Mouse (Mus musculus) midbrain, embryonic 11.5 days (tissue): ENCODE measurements around the gene 2700049A03Rik. TPM values are rescaled to one million over a fixed set of nuclear protein-coding genes. Genes with fewer than 3 reads are reported as not detected.

Source experiments
- ATAC-seq: fragments of 200-750 bp; cut with Nextera tagmentation; 2 replicates; pipeline ENCODE4 v1.8.0; 2017; ENCODE audit warnings: moderate TSS enrichment, moderate library complexity; ENCODE audit not compliant: low FRiP score
- DNase-seq: peaks from one replicate; pipeline ENCODE4 v3.0.0; 2015; ENCODE audit warnings: low spot score; ENCODE audit errors: missing footprints
- H3K27ac ChIP-seq: fragments of 300-500 bp; sonication (generic); 2 replicates; pipeline ENCODE4 v1.5.1; 2014; ENCODE audit warnings: low read depth, low read length
- H3K27me3 ChIP-seq: fragments of 300-500 bp; sonication (generic); 2 replicates; pipeline ENCODE4 v1.6.1; 2014; ENCODE audit warnings: mild to moderate bottlenecking, low read length, moderate library complexity, mixed read lengths; ENCODE audit not compliant: control insufficient read depth, insufficient read depth
- H3K36me3 ChIP-seq: fragments of 300-500 bp; sonication (generic); 2 replicates; pipeline ENCODE4 v1.6.1; 2014; ENCODE audit warnings: mild to moderate bottlenecking, low read length, moderate library complexity, mixed read lengths; ENCODE audit not compliant: control insufficient read depth, insufficient read depth
- H3K4me1 ChIP-seq: fragments of 300-500 bp; sonication (generic); 2 replicates; pipeline ENCODE4 v1.6.1; 2014; ENCODE audit warnings: low read length; ENCODE audit not compliant: control insufficient read depth, insufficient read depth
- H3K4me2 ChIP-seq: fragments of 300-500 bp; sonication (generic); 2 replicates; pipeline ENCODE4 v1.6.1; 2014; ENCODE audit warnings: mild to moderate bottlenecking, moderate library complexity
- H3K4me3 ChIP-seq: fragments of 300-500 bp; sonication (generic); 2 replicates; pipeline ENCODE4 v1.5.1; 2014; ENCODE audit warnings: low read depth, low read length
- H3K9ac ChIP-seq: fragments of 300-500 bp; sonication (generic); 2 replicates; pipeline ENCODE4 v1.6.1; 2014; ENCODE audit warnings: low read length
- H3K9me3 ChIP-seq: fragments of 300-500 bp; sonication (generic); 2 replicates; pipeline ENCODE4 v1.6.1; 2016; ENCODE audit warnings: low read length; ENCODE audit not compliant: control insufficient read depth
- WGBS: fragments of 180-500 bp; shearing (Covaris S2); extraction: QIAGEN DNeasy Blood & Tissue Kit; methylation state at CpG from one replicate; pipeline ENCODE4 v1.1.7; 2014; 5-methylcytosine and 5-hydroxymethylcytosine counted together
- polyA plus RNA-seq: library from polyadenylated mRNA; unstranded; fragments of >200 nt; fragmentation: Nextera tagmentation; extraction: Ambion mirVana; gene quantifications from 2 replicates; pipeline ENCODE4 v1.2.1, GENCODE M21; 2014

2700049A03Rik gene
- polyA plus RNA-seq, 1 experiment from 2014 or later: 20.6 TPM

DNA sequence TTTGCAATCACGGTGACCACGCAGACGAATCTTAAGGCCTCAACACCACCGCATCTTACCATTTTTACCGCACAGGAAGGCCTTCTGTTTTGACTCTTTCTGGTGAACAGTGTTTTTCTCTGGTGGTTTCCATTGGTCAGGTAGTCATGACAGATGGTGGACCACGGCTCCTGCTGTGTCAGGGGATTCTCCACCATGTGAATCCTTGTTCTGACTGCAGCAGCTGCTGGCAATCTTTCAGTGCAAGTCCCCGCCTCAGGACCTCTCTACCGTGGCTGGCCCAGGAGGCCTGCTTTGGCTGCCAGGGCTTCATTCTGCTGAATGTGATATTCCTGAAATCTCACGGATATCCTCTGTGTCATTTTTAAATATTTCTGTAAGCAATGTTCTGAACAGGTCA, 13.4 kb upstream of the 2700049A03Rik start:
- Histone ChIP-seq H3K27ac (no peak overlapping the region), H3K4me2 (no peak overlapping the region), H3K9ac (no peak overlapping the region), H3K27me3 (no peaks in the 10 kb centered on the region), H3K9me3 (no peaks in the 10 kb centered on the region), H3K36me3 (no peaks in the 10 kb centered on the region; the same call in 1 of the 2 replicates), H3K4me3 (no peak overlapping the region), H3K4me1 (no peaks in the 10 kb centered on the region)
- ATAC-seq: no peak
- DNase-seq: no peak
- WGBS: 93% methylated on average over 9 of the region's 9 CpGs

DNA sequence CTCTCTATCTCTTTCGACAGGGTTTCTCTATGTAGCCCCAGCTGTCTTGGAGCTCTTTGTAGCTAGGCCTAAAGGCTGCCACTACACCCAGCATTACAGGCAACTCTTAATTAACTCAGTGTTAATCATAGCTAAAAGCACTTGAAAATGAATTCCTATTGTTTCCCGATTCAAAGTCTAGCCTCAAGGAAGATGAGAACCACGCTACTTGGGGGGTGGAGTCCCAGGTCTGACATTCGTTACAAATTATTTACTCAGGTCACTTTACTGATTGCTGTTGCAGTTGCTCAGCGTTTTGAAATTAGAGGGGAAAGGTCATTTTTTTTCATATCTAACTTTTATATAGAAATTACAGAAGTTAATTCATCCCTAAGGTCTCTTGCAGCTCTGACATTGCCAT, 1.1 kb upstream of the 2700049A03Rik start:
- DNase-seq (no peak), ATAC-seq (no peak)
- 46% methylated on average over 5 of the region's 5 CpGs for WGBS
- Histone ChIP-seq H3K27me3 (no peaks in the 10 kb centered on the region), H3K27ac (no peak overlapping the region), H3K9me3 (no peaks in the 10 kb centered on the region), H3K36me3 (peaks cover 6% of the 10 kb centered on the region; the same call in 1 of the 2 replicates), H3K4me3 (peak overlapping the region; percentile 74), H3K4me1 (peaks cover 14% of the 10 kb centered on the region), H3K9ac (no peak overlapping the region; the same call in 1 of the 2 replicates), H3K4me2 (peak overlapping the region; percentile 91)

DNA sequence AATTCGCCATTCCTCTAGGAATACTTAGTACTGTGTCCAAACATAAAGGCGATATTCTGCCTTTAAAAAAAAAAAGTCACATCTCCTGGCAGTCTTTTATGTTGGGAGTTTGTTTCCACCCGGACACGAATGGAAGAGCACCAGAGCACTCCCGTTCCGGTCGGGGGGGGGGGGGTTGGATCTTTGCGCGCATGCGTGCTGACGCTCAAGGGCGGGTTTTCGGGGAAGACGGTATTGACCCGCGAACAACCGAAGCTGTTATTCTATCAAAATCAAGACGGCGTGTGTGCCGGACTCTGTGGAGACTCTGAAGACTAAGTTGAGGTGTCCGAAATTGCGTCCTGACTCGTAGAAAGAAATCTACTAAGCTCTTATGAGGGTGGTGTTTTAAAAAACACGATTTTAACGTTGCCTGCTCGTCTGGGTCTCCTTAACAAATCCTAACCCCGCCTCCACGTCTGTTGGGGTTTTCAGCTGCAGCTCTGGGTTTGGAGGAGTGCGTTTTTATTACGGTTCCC, 385 bp downstream of the 2700049A03Rik start:
- DNase-seq (peak; percentile 99), ATAC-seq (peak; percentile 85)
- H3K27ac ChIP-seq: peak overlapping the region; percentile 47; the same call in 1 of the 2 replicates
- peak overlapping the region; percentile 65 for H3K9ac ChIP-seq
- H3K4me2 ChIP-seq: peak overlapping the region; percentile 91
- H3K36me3 ChIP-seq: peaks cover 11% of the 10 kb centered on the region
- H3K9me3 ChIP-seq: no peaks in the 10 kb centered on the region
- H3K4me1 ChIP-seq: peaks cover 14% of the 10 kb centered on the region
- H3K27me3 ChIP-seq: no peaks in the 10 kb centered on the region
- WGBS: under 1% methylated on average over 30 of the region's 30 CpGs
- H3K4me3 ChIP-seq: peak overlapping the region; percentile 74

DNA sequence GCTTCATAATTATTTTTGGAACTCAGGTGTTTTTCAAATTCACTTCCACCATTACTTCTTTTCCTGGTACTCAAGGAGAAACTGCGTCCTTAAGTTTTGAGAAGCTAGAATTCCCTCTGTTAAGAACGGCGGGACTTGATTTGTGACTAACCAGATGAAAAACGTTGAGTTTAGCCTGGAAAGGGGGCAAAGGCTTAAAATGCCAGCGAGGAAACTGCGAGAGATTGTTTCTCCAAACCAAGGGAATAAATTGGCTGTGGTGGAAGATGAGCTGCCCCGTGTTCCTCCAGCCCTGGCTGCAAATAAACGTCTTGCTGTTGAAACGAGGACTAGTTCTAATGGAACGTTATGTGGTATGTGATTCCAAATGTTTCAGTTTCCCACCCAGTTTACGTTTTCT, 1.0 kb downstream of the 2700049A03Rik start:
- peaks cover 13% of the 10 kb centered on the region for H3K36me3 ChIP-seq
- no peaks in the 10 kb centered on the region for H3K9me3 ChIP-seq
- DNase-seq (peak; percentile 89), ATAC-seq (no peak)
- peak overlapping the region; percentile 65 for H3K9ac ChIP-seq
- H3K4me1 ChIP-seq: peaks cover 14% of the 10 kb centered on the region
- no peaks in the 10 kb centered on the region for H3K27me3 ChIP-seq
- H3K27ac ChIP-seq: no peak overlapping the region
- peak overlapping the region; percentile 74 for H3K4me3 ChIP-seq
- 10% methylated on average over 11 of the region's 11 CpGs for WGBS
- peak overlapping the region; percentile 91 for H3K4me2 ChIP-seq

DNA sequence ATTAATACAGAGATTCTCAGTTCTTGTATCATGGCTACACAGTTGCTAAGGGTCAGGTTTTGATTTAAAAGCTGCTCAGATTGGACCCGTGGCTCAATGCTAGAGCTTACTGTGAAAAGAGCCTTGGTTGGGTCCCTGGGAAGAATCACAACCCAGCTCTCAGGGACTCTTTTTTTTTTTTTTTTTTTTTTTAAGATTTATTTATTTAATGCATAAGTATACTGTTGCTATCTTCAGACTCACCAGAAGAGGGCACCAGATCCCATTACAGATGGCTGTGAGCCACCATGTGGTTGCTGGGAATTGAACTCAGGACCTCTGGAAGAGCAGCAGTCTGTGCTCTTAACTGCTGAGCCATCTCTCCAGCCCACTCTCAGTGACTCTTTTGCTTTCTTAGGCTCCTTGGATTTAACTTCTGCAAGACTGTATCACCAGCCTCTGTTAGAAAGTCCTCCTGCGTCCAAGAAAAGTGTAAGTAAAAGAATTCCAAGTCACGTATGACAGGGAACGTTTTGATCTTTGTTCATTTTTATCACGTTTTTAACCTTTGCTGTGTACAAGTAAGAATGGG, 2.7 kb downstream of the 2700049A03Rik start:
- Histone ChIP-seq H3K27ac (no peak overlapping the region), H3K27me3 (no peaks in the 10 kb centered on the region), H3K9ac (no peak overlapping the region), H3K4me2 (no peak overlapping the region), H3K9me3 (no peaks in the 10 kb centered on the region), H3K36me3 (peaks cover 13% of the 10 kb centered on the region), H3K4me1 (peaks cover 14% of the 10 kb centered on the region), H3K4me3 (no peak overlapping the region)
- WGBS: 81% methylated on average over 5 of the region's 5 CpGs
- DNase-seq (no peak), ATAC-seq (no peak)

DNA sequence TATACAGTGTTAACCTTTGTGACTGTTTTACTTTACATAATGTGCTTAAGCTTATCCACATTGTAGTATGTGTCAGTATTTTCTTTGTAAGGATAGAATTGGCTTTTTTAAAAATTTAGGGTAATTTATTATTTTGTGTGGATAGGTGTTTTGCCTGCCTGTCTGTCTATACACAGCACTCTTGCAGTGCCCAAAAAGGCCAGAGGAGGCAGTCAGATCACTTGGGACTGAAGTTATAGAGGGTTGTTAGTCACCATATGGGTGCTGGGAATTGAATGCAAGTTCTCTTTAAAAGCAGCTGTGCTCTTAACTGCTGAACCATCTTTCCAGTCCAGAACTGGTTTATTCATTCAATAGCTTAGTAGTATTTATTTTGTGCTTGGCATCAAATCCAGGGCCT, 4.5 kb downstream of the 2700049A03Rik start:
- H3K9me3 ChIP-seq: no peaks in the 10 kb centered on the region
- no peak for DNase-seq
- no peak overlapping the region for H3K4me2 ChIP-seq
- ATAC-seq: no peak
- no peak overlapping the region for H3K27ac ChIP-seq
- H3K9ac ChIP-seq: no peak overlapping the region
- peaks cover 13% of the 10 kb centered on the region for H3K36me3 ChIP-seq
- H3K4me1 ChIP-seq: peaks cover 10% of the 10 kb centered on the region
- H3K4me3 ChIP-seq: no peak overlapping the region
- H3K27me3 ChIP-seq: no peaks in the 10 kb centered on the region

DNA sequence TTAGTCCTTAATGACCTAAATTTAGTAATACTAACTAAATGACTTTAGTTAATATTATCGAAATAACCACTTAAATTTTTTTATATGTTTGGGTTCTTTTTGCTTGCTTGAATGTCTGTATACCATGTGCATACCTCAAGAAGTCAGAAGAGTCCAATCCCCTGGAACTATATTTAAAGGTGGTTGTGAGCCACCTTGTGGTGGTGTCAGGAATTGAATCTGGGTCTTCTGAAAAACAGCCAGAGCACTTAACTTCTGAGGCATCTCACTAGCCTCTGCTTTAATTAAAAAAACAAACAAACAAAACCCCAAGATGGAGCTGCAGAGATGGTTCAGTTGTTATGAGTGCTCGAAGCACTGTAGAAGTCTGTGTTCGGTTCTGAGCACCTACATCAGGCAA, 11.0 kb downstream of the 2700049A03Rik start:
- DNase-seq (peak; percentile 86), ATAC-seq (no peak)
- H3K4me1 ChIP-seq: no peaks in the 10 kb centered on the region

DNA sequence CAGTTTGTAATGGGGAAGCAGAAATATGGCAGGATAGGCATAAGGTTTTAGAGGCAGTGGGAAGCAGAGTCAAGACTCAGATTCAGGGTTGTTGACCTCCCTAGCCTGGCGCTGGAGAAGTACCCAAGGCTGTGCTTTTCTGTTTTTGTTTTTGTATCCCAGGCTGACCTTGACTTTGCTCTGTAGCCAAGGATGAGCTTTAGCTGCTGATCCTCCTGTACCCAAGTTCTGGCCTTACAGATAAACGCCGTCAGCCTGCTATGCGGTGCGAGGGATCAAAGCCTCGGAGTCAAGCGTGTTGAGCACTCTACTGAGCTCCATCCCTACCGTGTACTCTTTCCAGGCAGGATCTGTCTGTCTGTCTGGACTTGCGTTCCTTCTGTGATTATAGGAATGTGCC, 12.2 kb downstream of the 2700049A03Rik start:
- no peaks in the 10 kb centered on the region for H3K9me3 ChIP-seq
- H3K36me3 ChIP-seq: peaks cover 15% of the 10 kb centered on the region; the same call in 1 of the 2 replicates
- 92% methylated on average over 9 of the region's 9 CpGs for WGBS
- DNase-seq (no peak), ATAC-seq (no peak)
- no peak overlapping the region for H3K9ac ChIP-seq
- H3K4me2 ChIP-seq: no peak overlapping the region
- H3K27ac ChIP-seq: no peak overlapping the region
- no peaks in the 10 kb centered on the region for H3K27me3 ChIP-seq
- H3K4me1 ChIP-seq: no peaks in the 10 kb centered on the region
- no peak overlapping the region for H3K4me3 ChIP-seq

More for the DNA sequence above, 11.0 kb downstream of the 2700049A03Rik start:
- no peak overlapping the region for H3K9ac ChIP-seq
- H3K36me3 ChIP-seq: peaks cover 15% of the 10 kb centered on the region; the same call in 1 of the 2 replicates
- H3K9me3 ChIP-seq: no peaks in the 10 kb centered on the region
- H3K27ac ChIP-seq: no peak overlapping the region
- H3K27me3 ChIP-seq: no peaks in the 10 kb centered on the region
- 86% methylated on average over 3 of the region's 3 CpGs for WGBS
- no peak overlapping the region for H3K4me2 ChIP-seq
- H3K4me3 ChIP-seq: no peak overlapping the region

DNA sequence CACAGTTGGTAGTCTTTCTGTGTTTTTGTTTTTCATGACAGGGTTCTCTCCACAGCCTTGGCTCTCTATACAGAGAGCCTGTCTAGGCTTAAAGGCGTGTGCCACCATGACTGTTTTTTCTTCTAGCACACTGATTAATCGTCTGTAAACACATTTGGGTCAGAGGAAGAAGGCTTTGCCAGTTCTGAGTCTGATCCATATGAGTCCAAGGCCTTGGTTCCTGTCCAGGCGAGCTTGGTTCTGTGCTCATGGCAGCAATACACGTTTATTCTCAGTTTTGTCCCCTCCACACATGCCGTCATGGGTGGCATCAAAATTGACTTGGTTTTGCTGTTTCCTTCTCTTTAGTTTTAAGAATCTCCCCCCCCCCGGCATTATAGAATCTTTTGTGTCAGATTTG, 12.8 kb downstream of the 2700049A03Rik start:
- DNase-seq (peak; percentile 69), ATAC-seq (no peak)
- Histone ChIP-seq H3K9ac (no peak overlapping the region), H3K27me3 (no peaks in the 10 kb centered on the region), H3K4me3 (no peak overlapping the region), H3K9me3 (no peaks in the 10 kb centered on the region), H3K4me2 (no peak overlapping the region), H3K4me1 (no peaks in the 10 kb centered on the region), H3K36me3 (peaks cover 15% of the 10 kb centered on the region; the same call in 1 of the 2 replicates), H3K27ac (no peak overlapping the region)
- 91% methylated on average over 6 of the region's 6 CpGs for WGBS
